8 mouse cellular contexts compared by ENCODE assay signal in the genomic region with DNA sequence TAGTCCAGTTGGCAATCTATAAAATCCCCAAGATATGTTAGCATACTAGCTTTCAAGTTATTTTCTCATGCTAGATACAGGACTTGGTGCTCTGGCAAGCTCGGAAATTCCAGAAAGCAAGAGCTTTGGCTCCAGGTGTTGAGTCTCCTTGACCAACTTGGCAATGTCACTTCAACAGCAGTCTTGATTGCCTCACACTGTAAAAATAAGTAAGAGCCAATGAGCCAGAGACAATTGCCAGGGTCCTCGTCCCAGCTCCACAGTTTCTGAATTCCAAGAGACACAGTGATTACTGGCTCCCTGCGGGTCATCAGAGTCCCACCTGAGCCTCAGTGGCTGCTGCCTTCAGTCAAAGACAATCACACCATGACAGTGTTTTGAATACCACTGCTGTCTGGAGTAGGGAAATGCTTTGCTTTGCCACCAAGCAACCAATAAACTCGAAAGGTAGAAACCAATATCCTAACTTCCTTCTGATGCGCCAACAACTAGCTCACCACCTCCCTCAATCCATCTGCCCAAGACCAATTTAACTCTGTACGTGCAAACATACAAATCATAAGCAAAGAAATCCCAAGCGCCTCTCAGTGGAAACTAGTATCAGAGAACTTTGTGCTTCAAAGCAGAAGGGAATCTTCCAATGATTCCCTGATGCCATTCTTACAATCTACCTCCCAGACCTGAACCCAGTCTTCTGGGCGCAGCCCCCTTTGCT. TPM values are rescaled to one million over a fixed set of nuclear protein-coding genes. Genes with fewer than 3 reads are reported as not detected.
DNase-seq lines count a peak whose midpoint lies in the region; ATAC-seq and TF ChIP-seq lines count a peak whose summit lies in the region.

No protein-coding gene starts in this region.

- peak overlapping the region; percentile 55 for H3K4me2 ChIP-seq in forebrain, embryonic 15.5 days (replicated peaks)
- peak overlapping the region; percentile 83 for H3K4me2 ChIP-seq in liver, embryonic 13.5 days

- H3K36me3 ChIP-seq in C2C12 (ENCODE audit: control insufficient read depth, insufficient read depth): peaks cover 26% of the 10 kb centered on the region
- peaks cover 5% of the 10 kb centered on the region; the same call in 1 of the 2 replicates for H3K36me3 ChIP-seq in forebrain, embryonic 15.5 days
- peaks cover 41% of the 10 kb centered on the region for H3K36me3 ChIP-seq in liver, embryonic 13.5 days

- no peaks in the 10 kb centered on the region for H3K27me3 ChIP-seq in C2C12 (ENCODE audit: control insufficient read depth, insufficient read depth, insufficient read length)
- no peaks in the 10 kb centered on the region for H3K27me3 ChIP-seq in forebrain, embryonic 15.5 days
- H3K27me3 ChIP-seq in liver, embryonic 13.5 days: no peaks in the 10 kb centered on the region

- H3K27ac ChIP-seq in forebrain, embryonic 15.5 days (replicated peaks): peak overlapping the region; percentile 84; the same call in 1 of the 2 replicates
- peak overlapping the region; percentile 99 for H3K27ac ChIP-seq in liver, embryonic 13.5 days

- peak; percentile 45 for ATAC-seq in frontal cortex, adult (ENCODE audit: low TSS enrichment)
- no peak for ATAC-seq in forebrain, embryonic 15.5 days (replicated peaks)
- ATAC-seq in liver, embryonic 13.5 days (ENCODE audit: low read depth): no peak
- no peak for ATAC-seq in erythroid progenitor cell, adult 5-6 weeks (replicated peaks; ENCODE audit: low FRiP score, poor library complexity, severe bottlenecking)

- no peaks in the 10 kb centered on the region for H3K9me3 ChIP-seq in forebrain, embryonic 15.5 days
- no peaks in the 10 kb centered on the region for H3K9me3 ChIP-seq in liver, embryonic 13.5 days (replicated peaks)

- H3K79me3 ChIP-seq in C2C12 (ENCODE audit: low read depth): no peaks in the 10 kb centered on the region

- no peak for DNase-seq in frontal cortex, postnatal 36 days (ENCODE audit: low spot score in 2 of 2)
- DNase-seq in liver, embryonic 13.5 days: no peak
- no peak for DNase-seq in c-Kit-positive CD71-positive TER-119-positive erythroid progenitor cells, embryonic 14.5 days (ENCODE audit: low spot score)
- no peak for DNase-seq in gastrocnemius, postnatal 4 days (ENCODE audit: low spot score in 2 of 2)

- peak overlapping the region; percentile 57 for H3K4me3 ChIP-seq in C2C12 (ENCODE audit: insufficient read depth, poor library complexity, severe bottlenecking)
- H3K4me3 ChIP-seq in forebrain, embryonic 15.5 days: peak overlapping the region; percentile 83
- H3K4me3 ChIP-seq in liver, embryonic 13.5 days (replicated peaks): peak overlapping the region; percentile 76

- H3K79me2 ChIP-seq in C2C12 (ENCODE audit: control insufficient read depth, insufficient read depth): peaks cover 8% of the 10 kb centered on the region

- no peak for TF ChIP-seq CTCF in C2C12 (IDR thresholded peaks at IDR 0.05; ENCODE audit: control insufficient read depth, insufficient read depth, insufficient read length)

- peak overlapping the region; percentile 79 for H3K9ac ChIP-seq in forebrain, embryonic 15.5 days (replicated peaks)
- H3K9ac ChIP-seq in liver, embryonic 13.5 days: peak overlapping the region; percentile 84

- no peak overlapping the region for H3ac ChIP-seq in C2C12 (ENCODE audit: control insufficient read depth, insufficient read length, low read depth)

- peaks cover 11% of the 10 kb centered on the region for H3K4me1 ChIP-seq in forebrain, embryonic 15.5 days
- peaks cover 77% of the 10 kb centered on the region for H3K4me1 ChIP-seq in liver, embryonic 13.5 days (replicated peaks)

- WGBS in forebrain, embryonic 15.5 days: 51% methylated on average over 8 of the region's 8 CpGs
- WGBS in liver, embryonic 13.5 days (ENCODE audit: insufficient replicate concordance): 33% methylated on average over 8 of the region's 8 CpGs

TF ChIP-seq in C2C12, 6 proteins besides CTCF, POLR2A, EP300 and RAD21:
- TF ChIP-seq MAX (IDR thresholded peaks at IDR 0.05) (no peak), MYOD1 (IDR thresholded peaks at IDR 0.05; ENCODE audit: control insufficient read depth, insufficient read length, low read depth) (no peak), FOSL1 (IDR thresholded peaks at IDR 0.05; ENCODE audit: insufficient read depth, low read length, poor library complexity, severe bottlenecking) (no peak), MYOG (IDR thresholded peaks at IDR 0.05; ENCODE audit: control insufficient read depth, extremely low read depth, insufficient read length) (no peak), USF1 (IDR thresholded peaks at IDR 0.05; ENCODE audit: low read depth) (no peak), CEBPB (IDR thresholded peaks at IDR 0.05; ENCODE audit: low read depth) (no peak)

RNA-seq across cellular contexts. Expression of a gene that starts 0.9 kb away (rescaled TPM):
- 12.8 TPM for polyA plus RNA-seq in C2C12 (2012; fragmentation: generic; extraction: Trizol)
- polyA plus RNA-seq in forebrain, embryonic 15.5 days (2015; fragmentation: Nextera tagmentation; extraction: Ambion mirVana): 11.2 and 12.4 TPM in 2 replicates
- 12.3 and 13.8 TPM in 2 replicates for polyA plus RNA-seq in liver, embryonic 13.5 days (2015; fragmentation: Nextera tagmentation; extraction: Ambion mirVana)
- total RNA-seq in erythroid progenitor cell, adult 5-6 weeks (2015; ENCODE audit: low replicate concordance): 35.6 and 63.1 TPM in 2 replicates
- 74.3 and 74.4 TPM in 2 replicates for total RNA-seq in erythroid progenitor cell, adult 5-6 weeks (2017; ENCODE audit: low replicate concordance)
- 10 to 100 TPM; 17.5 to 18.7 TPM for total RNA-seq in gastrocnemius, postnatal 4 days (2021)

RNA-seq across cellular contexts. Expression of a gene that starts 10.2 kb away (rescaled TPM):
- not detected for polyA plus RNA-seq in C2C12 (2012; fragmentation: generic; extraction: Trizol)
- not detected in 2 replicates for polyA plus RNA-seq in forebrain, embryonic 15.5 days (2015; fragmentation: Nextera tagmentation; extraction: Ambion mirVana)
- not detected in 2 replicates for polyA plus RNA-seq in liver, embryonic 13.5 days (2015; fragmentation: Nextera tagmentation; extraction: Ambion mirVana)
- not detected in 2 replicates for total RNA-seq in erythroid progenitor cell, adult 5-6 weeks (2015; ENCODE audit: low replicate concordance)
- not detected in 2 replicates for total RNA-seq in erythroid progenitor cell, adult 5-6 weeks (2017; ENCODE audit: low replicate concordance)
- total RNA-seq in gastrocnemius, postnatal 4 days (2021): not detected

RNA-seq across cellular contexts. Expression of a gene that starts 31.9 kb away (rescaled TPM):
- polyA plus RNA-seq in C2C12 (2012; fragmentation: generic; extraction: Trizol): 7.9 TPM
- polyA plus RNA-seq in forebrain, embryonic 15.5 days (2015; fragmentation: Nextera tagmentation; extraction: Ambion mirVana): 11.4 and 13.7 TPM in 2 replicates
- polyA plus RNA-seq in liver, embryonic 13.5 days (2015; fragmentation: Nextera tagmentation; extraction: Ambion mirVana): 10.5 and 10.6 TPM in 2 replicates
- 6.7 and 10.5 TPM in 2 replicates for total RNA-seq in erythroid progenitor cell, adult 5-6 weeks (2015; ENCODE audit: low replicate concordance)
- total RNA-seq in erythroid progenitor cell, adult 5-6 weeks (2017; ENCODE audit: low replicate concordance): 6.7 and 9.4 TPM in 2 replicates
- 1 to 10 TPM; 7.9 TPM for total RNA-seq in gastrocnemius, postnatal 4 days (2021)

RNA-seq across cellular contexts. Expression of a gene that starts 46.8 kb away (rescaled TPM):
- 1.5 TPM for polyA plus RNA-seq in C2C12 (2012; fragmentation: generic; extraction: Trizol)
- 1.3 and 1.6 TPM in 2 replicates for polyA plus RNA-seq in forebrain, embryonic 15.5 days (2015; fragmentation: Nextera tagmentation; extraction: Ambion mirVana)
- 2.4 and 2.7 TPM in 2 replicates for polyA plus RNA-seq in liver, embryonic 13.5 days (2015; fragmentation: Nextera tagmentation; extraction: Ambion mirVana)
- total RNA-seq in erythroid progenitor cell, adult 5-6 weeks (2015; ENCODE audit: low replicate concordance): 3.8 TPM in 1 of 2 replicates, not detected in the other
- total RNA-seq in erythroid progenitor cell, adult 5-6 weeks (2017; ENCODE audit: low replicate concordance): 3.6 and 5.4 TPM in 2 replicates
- total RNA-seq in gastrocnemius, postnatal 4 days (2021): 1 to 10 TPM; 8.6 to 9.7 TPM
